Comparison of ENCODE assay signal across 8 mouse cellular contexts in genomic region chr2:60881571-60882041, GRCm38 (mm10).
DNase-seq lines count a peak whose midpoint lies in the region; ATAC-seq and TF ChIP-seq lines count a peak whose summit lies in the region.

No protein-coding gene starts in this region.

- no peaks in the 10 kb centered on the region for H3K27me3 ChIP-seq in heart, embryonic 10.5 days (ENCODE audit: insufficient read depth, poor library complexity, severe bottlenecking)
- no peaks in the 10 kb centered on the region for H3K27me3 ChIP-seq in intestine, postnatal 0 days (replicated peaks; ENCODE audit: control insufficient read depth, insufficient read depth, low read length)

- no peak for ATAC-seq in intestine, postnatal 0 days

- H3K36me3 ChIP-seq in heart, embryonic 10.5 days, result peaks cover 5% of the 10 kb centered on the region
- H3K36me3 ChIP-seq in intestine, postnatal 0 days (ENCODE audit: control insufficient read depth, insufficient read depth), result 0 out of 2 replicates have a peak, but pooled peaks cover 3% of the 10 kb centered on the region

- H3K4me1 ChIP-seq in heart, embryonic 10.5 days, result peaks cover 67% of the 10 kb centered on the region
- H3K4me1 ChIP-seq in intestine, postnatal 0 days (replicated peaks; ENCODE audit: control insufficient read depth, insufficient read depth, low read length), result peaks cover 3% of the 10 kb centered on the region; the same call in 1 of the 2 replicates
- peaks cover 4% of the 10 kb centered on the region for H3K4me1 ChIP-seq in olfactory bulb, adult 2 months (ENCODE audit: control insufficient read depth, insufficient read depth, low read length)

- WGBS in heart, embryonic 10.5 days, result 2% methylated on average over 27 of the region's 27 CpGs
- WGBS in intestine, postnatal 0 days, result 3% methylated on average over 22 of the region's 27 CpGs
- 9% methylated on average over 27 of the region's 27 CpGs for WGBS in olfactory bulb, adult 2 months

- no peaks in the 10 kb centered on the region for H3K9me3 ChIP-seq in heart, embryonic 10.5 days
- no peaks in the 10 kb centered on the region for H3K9me3 ChIP-seq in intestine, postnatal 0 days (ENCODE audit: control insufficient read depth)

- DNase-seq in heart, embryonic 10.5 days (ENCODE audit: low spot score), result no peak
- no peak for DNase-seq in heart, adult 8-10 months (ENCODE audit: low spot score)
- peak; percentile 27 for DNase-seq in thymus, postnatal 0 days (ENCODE audit: low spot score)
- no peak for DNase-seq in thymus, postnatal 25 days
- no peak for DNase-seq in urinary bladder, postnatal 25 days (ENCODE audit: low spot score)
- DNase-seq in urinary bladder, postnatal 10 days (ENCODE audit: low spot score), result no peak

- TF ChIP-seq CTCF in intestine, postnatal 0 days (IDR thresholded peaks at IDR 0.05; ENCODE audit: low read depth), result no peak
- no peak for TF ChIP-seq CTCF in olfactory bulb, adult 2 months (IDR thresholded peaks at IDR 0.05; ENCODE audit: insufficient read depth, low read depth, low read length)

- H3K9ac ChIP-seq in intestine, postnatal 0 days (ENCODE audit: low read depth, low read length), result peak overlapping the region; percentile 85

- peak overlapping the region; percentile 99 for H3K27ac ChIP-seq in heart, embryonic 10.5 days
- H3K27ac ChIP-seq in intestine, postnatal 0 days (ENCODE audit: low read depth, low read length), result peak overlapping the region; percentile 86
- H3K27ac ChIP-seq in olfactory bulb, adult 2 months (ENCODE audit: insufficient read depth, low read depth, low read length), result no peak overlapping the region

- TF ChIP-seq POLR2A in olfactory bulb, adult 2 months (IDR thresholded peaks at IDR 0.05; ENCODE audit: insufficient read depth, low read depth, low read length), result no peak

- H3K4me3 ChIP-seq in heart, embryonic 10.5 days, result peak overlapping the region; percentile 94
- peak overlapping the region; percentile 93 for H3K4me3 ChIP-seq in intestine, postnatal 0 days (ENCODE audit: low read depth, low read length)
- peak overlapping the region; percentile 87 for H3K4me3 ChIP-seq in olfactory bulb, adult 2 months (ENCODE audit: insufficient read depth, low read depth, low read length)

- peak overlapping the region; percentile 88 for H3K4me2 ChIP-seq in intestine, postnatal 0 days (replicated peaks; ENCODE audit: low read depth)
